Mouse (Mus musculus) heart, embryonic 11.5 days (tissue): ENCODE data around the gene Tyk2. TPM values are rescaled to one million over a fixed set of nuclear protein-coding genes. Genes with fewer than 3 reads are reported as not detected.

Source experiments
- ATAC-seq: fragments of 200-750 bp; cut with Nextera tagmentation; replicated peaks from 2 replicates; pipeline ENCODE4 v1.8.0; 2017; ENCODE audit warnings: moderate library complexity; ENCODE audit not compliant: insufficient number of reproducible peaks, low FRiP score, low TSS enrichment
- H3K27ac ChIP-seq: fragments of 300-500 bp; sonication (generic); 2 replicates; pipeline ENCODE4 v1.5.1; 2014; ENCODE audit warnings: mild to moderate bottlenecking, low read depth, low read length
- H3K27me3 ChIP-seq: fragments of 300-500 bp; sonication (generic); 2 replicates; pipeline ENCODE4 v1.6.1; 2014; ENCODE audit warnings: mild to moderate bottlenecking, low read length, mixed read lengths; ENCODE audit not compliant: control insufficient read depth, insufficient read depth
- H3K36me3 ChIP-seq: fragments of 300-500 bp; sonication (generic); 2 replicates; pipeline ENCODE4 v1.6.1; 2014; ENCODE audit warnings: mild to moderate bottlenecking, low read length, moderate library complexity, mixed read lengths; ENCODE audit not compliant: control insufficient read depth, insufficient read depth
- H3K4me1 ChIP-seq: fragments of 300-500 bp; sonication (generic); 2 replicates; pipeline ENCODE4 v1.6.1; 2014; ENCODE audit warnings: low read length; ENCODE audit not compliant: control insufficient read depth, insufficient read depth
- H3K4me2 ChIP-seq: fragments of 300-500 bp; sonication (generic); 2 replicates; pipeline ENCODE4 v1.6.1; 2014; ENCODE audit warnings: mild to moderate bottlenecking, moderate library complexity
- H3K4me3 ChIP-seq: fragments of 300-500 bp; sonication (generic); 2 replicates; pipeline ENCODE4 v1.5.1; 2014; ENCODE audit warnings: low read depth, low read length
- H3K9ac ChIP-seq: fragments of 300-500 bp; sonication (generic); 2 replicates; pipeline ENCODE4 v1.6.1; 2014; ENCODE audit warnings: mild to moderate bottlenecking, low read depth, low read length, moderate library complexity
- H3K9me3 ChIP-seq: fragments of 300-500 bp; sonication (generic); replicated peaks from 2 replicates; pipeline ENCODE4 v1.6.1; 2016; ENCODE audit warnings: low read length; ENCODE audit not compliant: control insufficient read depth
- WGBS: fragments of 180-500 bp; shearing (Covaris S2); extraction: QIAGEN DNeasy Blood & Tissue Kit; methylation state at CpG from one replicate; pipeline ENCODE4 v1.1.7; 2014; ENCODE audit not compliant: insufficient replicate concordance; 5-methylcytosine and 5-hydroxymethylcytosine counted together
- polyA plus RNA-seq: library from polyadenylated mRNA; unstranded; fragments of >200 nt; fragmentation: Nextera tagmentation; extraction: Ambion mirVana; gene quantifications from 2 replicates; pipeline ENCODE4 v1.2.1, GENCODE M21; 2014

The Tyk2 gene
- polyA plus RNA-seq, 1 experiment from 2014 or later = 9.4 TPM

DNA sequence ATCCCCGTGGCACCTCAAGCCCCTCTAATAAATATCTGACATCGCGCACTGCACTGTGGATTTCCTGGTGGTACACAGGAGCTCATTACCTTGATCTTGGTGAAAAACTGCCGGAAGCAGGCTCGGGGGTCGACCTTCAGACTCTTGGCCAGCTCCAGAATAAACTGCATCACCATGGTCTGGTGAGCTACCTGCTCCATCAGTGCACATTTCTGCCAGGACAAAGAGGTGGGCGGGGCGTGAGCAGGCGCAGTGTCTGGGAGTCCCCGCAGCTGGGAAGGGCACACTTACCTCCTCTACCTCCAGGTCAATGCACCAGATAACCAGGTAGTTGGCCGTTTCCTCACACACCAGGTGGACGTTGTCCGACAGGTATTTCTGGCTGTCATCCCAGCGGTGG, 10.9 kb upstream of the Tyk2 start:
- no peak for ATAC-seq
- Histone ChIP-seq H3K4me2 (no peak overlapping the region), H3K9me3 (no peaks in the 10 kb centered on the region), H3K9ac (no peak overlapping the region), H3K27me3 (no peaks in the 10 kb centered on the region), H3K36me3 (peaks cover 40% of the 10 kb centered on the region), H3K4me1 (peaks cover 12% of the 10 kb centered on the region), H3K27ac (no peak overlapping the region), H3K4me3 (no peak overlapping the region)
- 92% methylated on average over 14 of the region's 14 CpGs for WGBS

DNA sequence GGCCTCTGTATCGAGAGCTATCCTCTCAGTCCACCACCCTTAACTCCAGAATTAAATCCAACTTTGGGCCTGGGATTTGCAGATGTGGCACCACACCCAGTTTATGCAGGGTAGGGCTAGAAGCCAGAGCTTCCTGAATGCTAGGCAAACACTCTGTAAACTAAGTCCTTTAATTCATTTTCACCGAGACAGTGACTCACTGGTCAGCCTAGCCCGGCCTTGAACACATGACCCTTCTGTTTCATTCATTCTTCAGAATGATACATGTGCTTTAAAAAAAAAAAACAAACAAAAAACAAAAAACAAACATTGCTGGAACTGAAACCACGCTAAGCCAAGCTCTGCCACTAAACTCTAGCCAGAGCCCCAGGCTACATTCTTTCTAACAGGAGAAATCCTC, 7.3 kb upstream of the Tyk2 start:
- H3K27me3 ChIP-seq = no peaks in the 10 kb centered on the region
- ATAC-seq = no peak
- 75% methylated on average over 4 of the region's 4 CpGs for WGBS
- no peak overlapping the region for H3K4me2 ChIP-seq
- H3K36me3 ChIP-seq = peaks cover 38% of the 10 kb centered on the region
- no peak overlapping the region for H3K27ac ChIP-seq
- no peak overlapping the region for H3K9ac ChIP-seq
- no peaks in the 10 kb centered on the region for H3K4me1 ChIP-seq
- no peak overlapping the region for H3K4me3 ChIP-seq
- no peaks in the 10 kb centered on the region for H3K9me3 ChIP-seq

DNA sequence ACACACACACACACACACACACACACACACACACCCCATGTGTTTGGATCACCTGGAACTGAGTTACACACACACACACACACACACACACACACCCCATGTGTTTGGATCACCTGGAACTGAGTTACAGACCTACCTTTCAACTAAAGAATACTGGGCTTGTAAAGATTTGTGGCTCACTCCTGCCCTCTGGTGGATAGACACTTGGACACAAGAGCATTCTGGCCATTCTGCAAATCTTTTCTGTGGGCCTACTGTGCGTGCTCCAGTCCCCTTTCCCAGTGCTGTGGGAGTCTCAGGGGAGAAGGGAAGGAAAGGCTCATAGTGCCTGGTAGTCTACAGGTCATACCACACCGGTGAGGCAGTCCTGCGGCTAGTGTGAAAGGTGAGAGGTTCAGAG, 6.2 kb upstream of the Tyk2 start:
- Histone ChIP-seq H3K4me3 (no peak overlapping the region), H3K27ac (no peak overlapping the region), H3K27me3 (no peaks in the 10 kb centered on the region), H3K4me2 (no peak overlapping the region), H3K9me3 (no peaks in the 10 kb centered on the region), H3K36me3 (peaks cover 28% of the 10 kb centered on the region), H3K4me1 (no peaks in the 10 kb centered on the region), H3K9ac (no peak overlapping the region)
- 52% methylated on average over 3 of the region's 3 CpGs for WGBS
- no peak for ATAC-seq

DNA sequence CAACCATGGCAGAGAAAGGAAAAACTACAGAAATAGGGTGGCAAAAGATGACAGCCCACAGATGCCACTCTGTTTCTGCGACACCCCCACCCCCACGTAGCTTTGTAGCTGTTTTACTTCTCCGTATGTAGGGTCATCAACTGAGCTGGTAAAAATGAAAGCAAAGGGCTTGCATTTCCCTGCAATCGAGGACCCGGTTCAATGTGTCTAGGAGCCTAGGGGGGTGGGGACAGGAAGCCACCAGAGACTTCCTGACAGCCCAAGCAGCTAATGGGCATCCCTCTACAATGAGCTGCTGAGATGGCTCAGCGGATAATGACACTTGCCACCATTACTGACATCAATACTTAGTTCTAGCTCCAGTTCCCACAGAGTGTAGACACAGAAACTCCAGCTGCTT, 5.4 kb upstream of the Tyk2 start:
- H3K4me3 ChIP-seq = no peak overlapping the region
- H3K4me1 ChIP-seq = no peaks in the 10 kb centered on the region
- peaks cover 25% of the 10 kb centered on the region for H3K36me3 ChIP-seq
- H3K9me3 ChIP-seq = no peaks in the 10 kb centered on the region
- H3K9ac ChIP-seq = no peak overlapping the region
- no peak overlapping the region for H3K4me2 ChIP-seq
- no peak overlapping the region for H3K27ac ChIP-seq
- H3K27me3 ChIP-seq = no peaks in the 10 kb centered on the region
- WGBS = 75% methylated on average over 6 of the region's 6 CpGs
- no peak for ATAC-seq

DNA sequence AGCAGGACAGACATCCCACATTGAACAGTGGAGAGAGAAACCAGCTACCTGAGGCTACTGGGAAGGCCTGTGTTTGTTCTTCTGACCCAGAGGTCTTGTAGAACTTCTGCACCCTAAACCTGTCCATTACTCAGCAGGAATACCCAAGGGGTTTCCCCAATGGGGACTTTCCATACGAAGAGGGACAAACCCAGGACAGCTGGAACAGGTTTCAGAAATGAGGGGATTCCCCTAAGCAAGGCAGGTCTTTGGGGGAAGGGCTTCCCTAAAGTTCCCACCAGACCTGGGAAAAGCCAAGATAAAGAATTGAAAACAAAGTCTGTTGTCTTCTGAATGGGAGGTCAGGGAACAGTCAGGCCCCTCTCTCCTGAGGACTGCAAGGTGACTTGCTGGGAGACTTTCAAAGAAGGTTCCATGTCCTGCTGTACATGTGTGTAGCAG, 4.9 kb upstream of the Tyk2 start:
- 81% methylated on average over 1 of the region's 1 CpGs for WGBS
- no peaks in the 10 kb centered on the region for H3K9me3 ChIP-seq
- no peak overlapping the region for H3K4me2 ChIP-seq
- H3K4me3 ChIP-seq = no peak overlapping the region
- peaks cover 21% of the 10 kb centered on the region for H3K36me3 ChIP-seq
- ATAC-seq = no peak
- no peaks in the 10 kb centered on the region for H3K4me1 ChIP-seq
- H3K27ac ChIP-seq = 0 out of 2 replicates have a peak overlapping the region, but pooled peaks have one; percentile 18
- no peak overlapping the region for H3K9ac ChIP-seq
- no peaks in the 10 kb centered on the region for H3K27me3 ChIP-seq

DNA sequence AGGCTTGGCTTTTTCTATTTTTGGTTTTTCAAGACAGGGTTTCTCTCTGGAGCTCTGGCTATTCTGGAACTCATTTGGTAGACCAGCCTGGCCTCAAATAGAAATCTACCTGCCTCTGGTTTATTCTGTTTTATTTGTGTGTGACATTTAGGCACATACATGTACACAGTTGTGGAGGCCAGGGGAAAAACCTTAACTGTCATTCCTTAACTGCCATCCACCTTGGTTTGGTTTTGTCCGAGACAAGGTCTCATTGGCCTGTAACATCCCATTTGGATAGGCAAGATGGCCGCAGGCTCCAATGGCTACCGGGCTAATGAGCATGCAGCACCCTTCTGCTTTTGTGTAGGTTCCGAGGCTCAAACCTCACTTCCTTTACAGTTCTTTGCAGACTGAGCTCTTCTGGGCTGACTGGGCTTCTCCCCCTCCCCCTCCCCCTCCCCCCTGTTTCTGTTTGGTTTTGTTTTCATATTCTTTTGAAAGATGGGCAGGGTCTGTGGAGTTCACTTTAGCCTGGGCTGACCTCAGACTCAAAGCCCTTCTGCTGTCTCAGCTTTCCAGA, 4.4 kb upstream of the Tyk2 start:
- WGBS = 73% methylated on average over 4 of the region's 4 CpGs
- peaks cover 15% of the 10 kb centered on the region for H3K36me3 ChIP-seq

DNA sequence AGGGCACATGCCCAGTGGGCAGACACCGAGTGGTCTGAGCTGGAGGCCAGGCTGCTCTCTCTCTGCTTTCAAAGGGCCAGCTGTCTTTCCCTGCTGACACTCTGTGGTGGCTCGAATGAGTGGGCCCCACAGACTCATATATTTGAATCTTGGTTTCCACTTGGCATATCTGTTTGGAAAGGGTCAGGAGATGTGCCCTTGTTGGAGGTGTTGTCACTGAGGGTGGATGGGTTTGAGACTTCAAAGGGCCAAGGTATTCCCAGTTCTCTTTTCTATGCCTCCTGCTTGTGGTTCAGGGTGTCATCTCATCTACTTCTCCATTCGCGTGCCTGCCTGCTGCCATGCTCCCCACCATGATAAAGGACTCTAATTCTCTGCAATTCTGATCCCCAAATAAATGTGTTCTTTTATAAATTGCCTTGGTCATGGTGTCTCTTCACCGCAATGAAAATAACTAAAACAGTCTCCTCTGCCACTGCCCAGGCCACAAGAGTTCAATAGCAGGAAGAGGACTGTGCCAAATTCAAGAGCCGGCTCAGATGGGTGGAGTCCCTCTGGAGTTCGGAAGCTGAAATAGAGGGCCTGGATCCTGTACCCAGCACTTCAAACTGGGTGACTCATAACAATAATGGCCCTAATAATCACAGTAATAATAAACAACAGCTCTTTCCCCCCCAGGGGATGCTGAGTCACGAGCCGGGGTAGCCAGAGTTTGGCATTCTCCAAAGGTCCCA, 3.7 kb upstream of the Tyk2 start:
- no peaks in the 10 kb centered on the region for H3K27me3 ChIP-seq
- H3K4me2 ChIP-seq = no peak overlapping the region
- H3K9me3 ChIP-seq = no peaks in the 10 kb centered on the region
- H3K36me3 ChIP-seq = peaks cover 9% of the 10 kb centered on the region
- 72% methylated on average over 9 of the region's 9 CpGs for WGBS
- ATAC-seq = no peak
- no peak overlapping the region for H3K4me3 ChIP-seq
- H3K27ac ChIP-seq = no peak overlapping the region
- no peak overlapping the region for H3K9ac ChIP-seq
- 0 out of 2 replicates have a peak, but pooled peaks cover 4% of the 10 kb centered on the region for H3K4me1 ChIP-seq

More for the DNA sequence above, 4.4 kb upstream of the Tyk2 start:
- 0 out of 2 replicates have a peak, but pooled peaks cover 2% of the 10 kb centered on the region for H3K4me1 ChIP-seq
- no peak overlapping the region for H3K4me2 ChIP-seq
- no peak overlapping the region for H3K9ac ChIP-seq
- H3K9me3 ChIP-seq = no peaks in the 10 kb centered on the region
- H3K4me3 ChIP-seq = no peak overlapping the region
- ATAC-seq = no peak
- no peaks in the 10 kb centered on the region for H3K27me3 ChIP-seq
- 0 out of 2 replicates have a peak overlapping the region, but pooled peaks have one; percentile 18 for H3K27ac ChIP-seq

DNA sequence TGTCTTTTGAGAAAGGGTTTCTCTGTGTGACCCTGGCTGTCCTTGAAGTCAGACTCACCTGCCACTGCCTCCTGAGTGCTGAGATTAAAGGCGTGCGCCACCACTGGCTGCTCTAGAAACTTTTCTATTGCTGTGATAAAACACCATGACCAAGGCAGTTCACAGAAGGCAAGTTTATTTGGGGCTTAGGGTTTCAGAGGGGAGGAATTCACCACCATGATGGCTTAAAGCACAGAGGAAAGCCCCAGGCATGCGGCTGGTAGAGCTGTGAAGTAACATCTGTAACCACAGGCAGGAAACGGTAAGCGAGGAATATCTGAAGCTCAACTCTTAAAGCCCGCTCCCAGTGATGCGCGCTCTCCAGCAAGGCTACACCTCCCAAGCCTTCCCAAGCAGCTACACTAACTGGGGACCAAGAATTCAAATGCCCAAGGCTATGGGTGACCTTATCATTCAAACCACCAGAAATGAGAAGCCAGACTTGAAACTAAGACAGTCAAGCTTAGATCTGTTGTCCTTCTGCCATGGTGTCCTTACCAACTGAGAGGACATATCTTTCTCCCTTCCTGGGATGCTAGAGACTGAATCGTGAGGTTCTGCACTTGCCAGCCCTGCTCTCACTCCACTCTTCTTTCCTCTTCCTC, 2.1 kb upstream of the Tyk2 start:
- no peaks in the 10 kb centered on the region for H3K9me3 ChIP-seq
- H3K4me2 ChIP-seq = no peak overlapping the region
- 67% methylated on average over 9 of the region's 9 CpGs for WGBS
- H3K4me1 ChIP-seq = 0 out of 2 replicates have a peak, but pooled peaks cover 4% of the 10 kb centered on the region
- no peak overlapping the region for H3K4me3 ChIP-seq
- 0 out of 2 replicates have a peak, but pooled peaks cover 2% of the 10 kb centered on the region for H3K36me3 ChIP-seq
- ATAC-seq = no peak
- H3K9ac ChIP-seq = no peak overlapping the region
- no peaks in the 10 kb centered on the region for H3K27me3 ChIP-seq
- H3K27ac ChIP-seq = no peak overlapping the region
